In the genomic region with DNA sequence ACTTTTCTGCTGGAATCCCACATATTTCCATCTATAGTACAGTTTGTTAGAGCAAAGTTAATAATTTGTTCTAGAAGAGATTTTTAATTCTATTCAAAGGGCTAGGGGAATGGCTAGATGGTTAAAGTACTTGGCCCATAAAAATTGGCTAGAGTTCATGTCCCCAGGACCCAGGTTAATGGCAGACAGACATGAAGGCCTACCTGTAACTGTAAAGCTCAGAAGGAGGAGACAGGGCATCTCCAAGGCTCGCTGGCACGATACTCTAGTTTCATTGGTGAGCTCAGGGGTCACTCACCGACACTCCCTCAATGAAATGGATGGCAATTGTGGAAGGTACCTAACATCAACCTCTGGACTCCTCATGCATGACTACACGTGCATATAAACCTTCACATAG, we compare ENCODE assay signal across 15 mouse cellular contexts.
"Had no signal": no experiment of that assay in that cellular context is flagged by ENCODE, and none has a peak within 500 bp of the region (broad histone marks: within the 10 kb centered on the region; RNA-seq: fewer than 3 reads in every experiment).

No protein-coding gene starts in this region.

- H3K9ac ChIP-seq: hindbrain, embryonic 15.5 days; limb, embryonic 13.5 days; liver, embryonic 14.5 days; midbrain, embryonic 12.5 days had no signal

- DNase-seq: layer of hippocampus, adult 9-11 months; layer of hippocampus, postnatal 36 days; lung, adult 2 months; lung, postnatal 4 days; right cerebral cortex, postnatal 14 days; thymus, adult 18-20 months; thymus, postnatal 14 days had no signal

- ATAC-seq: intestine, embryonic 16.5 days; lung, postnatal 0 days; midbrain, embryonic 16.5 days had no signal

- H3K36me3 ChIP-seq: hindbrain, embryonic 10.5 days; hindbrain, embryonic 15.5 days; limb, embryonic 13.5 days; midbrain, embryonic 12.5 days had no signal

- H3K27me3 ChIP-seq: hindbrain, embryonic 15.5 days; limb, embryonic 13.5 days; midbrain, embryonic 12.5 days had no signal

- H3K27ac ChIP-seq: hindbrain, embryonic 10.5 days; hindbrain, embryonic 15.5 days; limb, embryonic 13.5 days; liver, embryonic 14.5 days; midbrain, embryonic 12.5 days had no signal

- H3K4me1 ChIP-seq: hindbrain, embryonic 10.5 days; hindbrain, embryonic 15.5 days had no signal

- H3K4me2 ChIP-seq: hindbrain, embryonic 15.5 days; limb, embryonic 13.5 days; midbrain, embryonic 12.5 days had no signal

- H3K9me3 ChIP-seq: hindbrain, embryonic 10.5 days; hindbrain, embryonic 15.5 days; limb, embryonic 13.5 days; midbrain, embryonic 12.5 days had no signal

- H3K4me3 ChIP-seq: hindbrain, embryonic 10.5 days; hindbrain, embryonic 15.5 days; limb, embryonic 13.5 days; midbrain, embryonic 12.5 days had no signal
